Mouse (Mus musculus) kidney, postnatal 10 days (tissue): ENCODE measurements around the gene Hnrnph3.

Experiments
- DNase-seq: peaks from one replicate; pipeline ENCODE4 v3.0.0; 2021; ENCODE audit warnings: mixed read lengths

Gene Hnrnph3

DNA sequence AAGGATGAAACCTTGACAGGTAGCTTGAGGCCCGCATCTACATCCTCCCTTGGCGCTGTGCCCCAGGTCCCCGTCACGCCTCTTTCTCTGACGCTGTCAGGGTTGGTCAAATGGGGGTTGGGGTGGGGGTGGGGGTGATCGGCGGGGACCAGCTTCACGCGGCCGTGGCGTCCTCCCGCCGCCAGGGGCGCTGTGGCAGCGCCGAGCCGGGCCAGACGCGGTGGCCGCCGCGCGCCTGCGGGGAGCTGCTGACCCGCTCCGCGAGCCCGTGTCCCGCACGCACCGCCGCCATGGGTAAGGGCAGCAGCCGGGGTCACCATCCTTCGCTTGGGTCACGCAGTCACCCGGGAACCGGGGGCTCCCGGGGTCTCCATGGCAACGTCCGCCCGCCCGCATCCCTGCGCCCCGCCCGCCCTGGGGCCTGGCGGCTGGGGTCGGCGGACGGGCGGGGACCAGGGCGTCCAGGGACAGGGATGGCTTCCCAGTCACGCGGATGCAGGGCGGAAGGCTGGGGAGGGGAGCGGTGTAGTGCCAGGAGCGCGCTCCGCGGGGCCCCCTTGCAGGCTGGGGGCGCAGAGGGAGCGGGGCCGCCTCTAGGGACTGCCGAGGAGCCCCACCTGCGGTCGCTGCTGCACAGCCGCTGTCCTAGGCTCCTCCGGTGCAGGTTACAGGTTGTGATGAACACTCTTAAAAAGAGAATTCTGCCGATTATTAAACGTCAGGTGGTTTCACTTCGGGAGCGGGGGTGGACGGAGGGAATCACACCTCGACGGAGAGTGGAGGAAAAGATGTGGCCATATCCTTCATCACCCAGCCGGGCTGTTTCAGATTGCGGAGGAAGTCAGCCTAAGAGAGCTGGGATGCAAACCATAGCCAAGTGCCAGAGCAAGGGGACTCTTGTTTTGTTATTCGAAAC is 43.7 kb downstream of the Hnrnph3 start, which contains the start of gene Rufy2:
TSS of gene Rufy2 (plus strand) at position 185 of the 916 bp plus-strand sequence.
- DNase-seq: peak; percentile 91

- DNase-seq: no peak
These were observed 44.4 kb downstream of the Hnrnph3 start for GRCm38 (mm10) chr10:62979667-62980038.

GRCm38 (mm10) chr10:62971821-62972220 is 52.2 kb downstream of the Hnrnph3 start:
- DNase-seq: peak; percentile 31

DNA sequence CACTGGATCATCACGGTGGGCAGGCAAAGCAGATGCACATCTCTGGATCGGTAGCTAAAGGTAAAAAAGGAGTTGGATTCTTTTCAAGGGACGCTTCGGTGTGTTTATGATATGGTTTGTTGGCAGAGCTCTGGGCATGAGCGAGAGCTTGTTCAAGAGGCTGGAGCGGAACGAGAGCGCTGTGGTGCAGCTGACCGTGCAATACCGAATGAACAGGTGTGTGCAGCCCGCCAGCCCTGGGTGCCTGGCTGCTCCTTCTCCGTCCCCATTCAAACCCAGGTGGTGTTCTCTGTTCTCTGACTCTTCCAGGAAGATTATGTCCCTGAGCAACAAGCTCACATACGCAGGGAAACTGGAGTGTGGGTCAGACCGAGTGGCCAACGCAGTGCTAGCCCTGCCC is 57.7 kb downstream of the Hnrnph3 start:
- DNase-seq: peak; percentile 42

DNA sequence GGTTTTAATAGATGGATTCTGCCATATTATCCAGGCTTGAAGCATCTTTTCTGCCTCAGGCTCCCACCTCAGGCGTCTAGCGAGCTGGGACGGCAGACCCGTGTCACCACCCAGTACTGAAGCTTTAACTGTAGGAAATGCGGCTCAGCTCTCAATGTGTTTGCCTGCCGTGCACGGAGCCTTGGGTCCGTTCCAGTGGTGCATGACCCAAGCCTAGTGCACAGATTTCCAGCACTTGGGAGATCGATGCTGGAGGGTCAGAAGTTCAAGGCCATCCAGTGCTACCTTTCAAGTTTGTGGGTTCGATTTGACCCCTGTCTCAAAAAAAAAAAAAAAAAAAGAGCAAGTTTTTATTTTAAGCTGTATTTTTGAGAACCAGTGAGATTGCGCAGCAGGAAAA is 58.2 kb downstream of the Hnrnph3 start:
- DNase-seq: no peak
